Mouse (Mus musculus) testis, adult 2 months (tissue): ENCODE results near the gene Zfp839. TPM values are rescaled to one million over a fixed set of nuclear protein-coding genes. Genes with fewer than 3 reads are reported as not detected.

Source experiments
- H3K27ac ChIP-seq: fragments of 200-500 bp; 2 replicates; pipeline ENCODE4 v1.5.1; 2012; ENCODE audit warnings: low read depth, low read length; ENCODE audit not compliant: control insufficient read depth, insufficient read depth
- H3K27me3 ChIP-seq: fragments of 200-500 bp; 2 replicates; pipeline ENCODE4 v1.6.1; 2012; ENCODE audit warnings: mild to moderate bottlenecking, low read length, moderate library complexity; ENCODE audit not compliant: control insufficient read depth, insufficient read depth
- H3K36me3 ChIP-seq: fragments of 200-500 bp; 2 replicates; pipeline ENCODE4 v1.6.1; 2012; ENCODE audit warnings: mild to moderate bottlenecking, low read length; ENCODE audit not compliant: control insufficient read depth, insufficient read depth
- H3K4me1 ChIP-seq: fragments of 200-500 bp; 2 replicates; pipeline ENCODE4 v1.6.1; 2012; ENCODE audit warnings: low read length; ENCODE audit not compliant: control insufficient read depth, insufficient read depth
- H3K4me3 ChIP-seq: fragments of 200-500 bp; 2 replicates; pipeline ENCODE4 v1.5.1; 2012; ENCODE audit warnings: low read depth, mild to moderate bottlenecking, low read length, moderate library complexity, mixed read lengths; ENCODE audit not compliant: control insufficient read depth
- CTCF ChIP-seq: fragments of 200-500 bp; IDR thresholded peaks from 2 replicates; pipeline ENCODE4 v1.5.1; 2012; ENCODE audit warnings: low read depth, mild to moderate bottlenecking, inconsistent platforms, low read length, moderate library complexity; ENCODE audit not compliant: control insufficient read depth, insufficient read depth, insufficient replicate concordance
- POLR2A ChIP-seq: fragments of 200-500 bp; IDR thresholded peaks from 2 replicates; pipeline ENCODE4 v1.6.1; 2012; ENCODE audit warnings: low read depth, mild to moderate bottlenecking, inconsistent platforms, low read length, moderate library complexity; ENCODE audit not compliant: control insufficient read depth
- polyA plus RNA-seq: library from polyadenylated mRNA; depleted of rRNA; stranded (reverse); fragments of >200 nt; gene quantifications from 2 replicates; pipeline ENCODE4 v1.2.3, GENCODE M21; 2012

The Zfp839 gene
- polyA plus RNA-seq, 1 experiment = 6.1 TPM

DNA sequence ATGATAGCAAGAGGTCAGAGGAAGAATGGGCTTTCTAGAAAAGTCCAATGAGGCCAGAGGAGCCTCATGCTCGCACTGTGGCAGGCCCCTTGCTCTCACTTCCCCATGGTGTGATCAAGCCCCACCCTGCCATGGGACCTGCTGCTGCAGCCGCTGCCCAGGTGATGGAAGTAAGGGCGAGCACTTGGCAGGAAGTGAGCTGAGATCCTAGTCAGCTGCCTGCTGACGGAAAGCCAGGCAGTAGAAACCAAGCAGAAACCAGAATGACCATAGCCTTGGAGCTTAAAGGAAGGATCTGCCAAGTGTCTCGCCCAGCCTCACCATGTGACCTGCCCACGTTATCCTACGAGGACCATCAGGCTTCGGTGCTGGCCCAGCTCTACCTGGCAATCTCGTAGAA lies 36.9 kb upstream of the Zfp839 start:
- no peak overlapping the region for H3K27ac ChIP-seq
- no peaks in the 10 kb centered on the region for H3K4me1 ChIP-seq
- no peak overlapping the region for H3K4me3 ChIP-seq
- TF ChIP-seq POLR2A = no peak
- TF ChIP-seq CTCF = no peak
- no peaks in the 10 kb centered on the region for H3K27me3 ChIP-seq
- no peaks in the 10 kb centered on the region for H3K36me3 ChIP-seq

DNA sequence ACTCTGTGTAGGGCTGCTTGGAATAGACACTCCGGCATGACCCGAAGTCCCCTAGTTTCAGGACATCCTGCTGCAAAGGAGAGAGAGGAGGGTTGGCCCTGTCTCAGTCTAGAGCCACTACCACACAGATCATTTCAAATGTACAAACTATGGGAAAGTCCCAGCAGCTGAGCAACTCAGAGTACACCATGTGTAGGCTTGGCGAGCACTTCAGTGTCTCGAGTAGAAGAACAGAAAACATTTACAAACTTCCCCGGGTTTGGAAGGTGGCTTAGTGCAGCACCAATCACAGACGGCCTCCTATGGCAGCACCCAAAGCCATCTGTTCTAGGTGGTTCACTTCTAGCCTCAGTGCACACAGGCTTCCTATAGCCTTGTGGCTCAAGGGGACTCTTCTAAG lies 36.4 kb upstream of the Zfp839 start:
- H3K36me3 ChIP-seq = no peaks in the 10 kb centered on the region
- no peaks in the 10 kb centered on the region for H3K27me3 ChIP-seq

GRCm38 (mm10) chr12:110814924-110815323 lies 35.1 kb upstream of the Zfp839 start:
- Histone ChIP-seq H3K4me1 (no peaks in the 10 kb centered on the region), H3K36me3 (no peaks in the 10 kb centered on the region), H3K27me3 (no peaks in the 10 kb centered on the region), H3K27ac (no peak overlapping the region), H3K4me3 (no peak overlapping the region)
- TF ChIP-seq POLR2A = no peak
- no peak for TF ChIP-seq CTCF

More for the DNA sequence above, 36.4 kb upstream of the Zfp839 start:
- Histone ChIP-seq H3K4me3 (no peak overlapping the region), H3K4me1 (no peaks in the 10 kb centered on the region), H3K27ac (no peak overlapping the region)
- TF ChIP-seq POLR2A (no peak), CTCF (no peak)

DNA sequence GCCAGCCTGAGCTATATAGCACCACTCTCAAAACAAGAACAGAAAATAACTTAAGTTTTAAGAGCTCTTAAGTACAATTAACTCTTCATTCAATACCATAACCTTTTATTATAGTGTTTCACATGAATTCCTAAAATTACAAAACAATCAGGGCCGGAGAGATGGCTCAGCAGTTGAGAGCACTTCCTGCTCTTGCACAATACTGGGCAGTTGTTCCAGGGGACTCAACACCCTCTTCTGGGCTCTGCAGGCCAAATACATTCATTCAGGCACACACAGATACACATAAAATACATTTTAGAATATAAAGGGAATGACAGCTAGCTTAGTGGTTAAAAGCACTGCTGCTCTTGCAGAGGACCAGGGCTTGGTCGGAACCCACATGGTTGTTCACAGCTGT lies 33.2 kb upstream of the Zfp839 start:
- Histone ChIP-seq H3K36me3 (no peaks in the 10 kb centered on the region), H3K27me3 (no peaks in the 10 kb centered on the region), H3K27ac (no peak overlapping the region), H3K4me3 (no peak overlapping the region), H3K4me1 (no peaks in the 10 kb centered on the region)
- no peak for TF ChIP-seq CTCF
- no peak for TF ChIP-seq POLR2A

GRCm38 (mm10) chr12:110819367-110819766 lies 30.7 kb upstream of the Zfp839 start:
- no peaks in the 10 kb centered on the region for H3K36me3 ChIP-seq
- no peaks in the 10 kb centered on the region for H3K27me3 ChIP-seq
- H3K27ac ChIP-seq = no peak overlapping the region
- no peaks in the 10 kb centered on the region for H3K4me1 ChIP-seq
- no peak for TF ChIP-seq CTCF
- TF ChIP-seq POLR2A = no peak
- H3K4me3 ChIP-seq = no peak overlapping the region

DNA sequence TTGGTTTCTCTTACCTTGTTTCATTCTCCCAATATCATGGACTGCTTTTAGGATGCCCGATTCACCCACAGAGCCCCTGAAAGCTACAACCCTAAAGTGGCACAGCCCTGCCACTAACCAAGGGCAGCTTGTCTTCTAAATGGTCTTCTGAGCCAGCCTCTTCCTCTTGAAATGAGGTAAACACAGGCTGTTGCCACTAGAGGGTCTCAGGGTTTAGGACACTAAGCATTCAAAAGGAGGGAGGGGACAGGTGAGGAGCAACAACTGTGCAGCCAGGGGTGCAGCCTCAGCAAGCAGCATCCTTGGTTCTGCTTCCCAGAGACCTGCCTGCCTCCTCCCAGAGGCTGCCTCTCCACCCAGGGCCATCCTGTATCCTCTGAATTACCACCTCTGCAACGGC lies 28.3 kb upstream of the Zfp839 start:
- no peak overlapping the region for H3K27ac ChIP-seq
- TF ChIP-seq POLR2A (no peak), CTCF (no peak)
- H3K4me3 ChIP-seq = no peak overlapping the region
- no peaks in the 10 kb centered on the region for H3K27me3 ChIP-seq
- no peaks in the 10 kb centered on the region for H3K4me1 ChIP-seq
- H3K36me3 ChIP-seq = no peaks in the 10 kb centered on the region

DNA sequence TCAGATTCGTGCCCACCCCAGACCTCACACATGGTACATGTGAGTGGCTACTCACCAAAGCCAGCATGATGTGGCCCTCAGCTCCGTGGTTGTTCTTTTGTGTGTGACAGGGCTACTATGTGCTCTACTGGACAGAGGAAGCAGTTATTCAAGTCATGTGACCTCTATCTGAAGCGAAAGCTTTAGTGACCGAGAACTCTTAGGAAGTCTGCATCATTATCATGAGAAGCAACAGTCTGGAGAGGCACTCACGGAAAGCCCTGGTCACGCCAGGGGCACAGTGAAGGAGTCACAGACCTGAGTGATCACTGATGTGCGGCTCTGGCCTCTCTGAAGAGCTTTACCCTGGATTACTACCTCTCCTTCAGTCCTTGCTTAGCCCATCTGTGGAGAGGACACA lies 27.7 kb upstream of the Zfp839 start:
- no peak overlapping the region for H3K4me3 ChIP-seq

DNA sequence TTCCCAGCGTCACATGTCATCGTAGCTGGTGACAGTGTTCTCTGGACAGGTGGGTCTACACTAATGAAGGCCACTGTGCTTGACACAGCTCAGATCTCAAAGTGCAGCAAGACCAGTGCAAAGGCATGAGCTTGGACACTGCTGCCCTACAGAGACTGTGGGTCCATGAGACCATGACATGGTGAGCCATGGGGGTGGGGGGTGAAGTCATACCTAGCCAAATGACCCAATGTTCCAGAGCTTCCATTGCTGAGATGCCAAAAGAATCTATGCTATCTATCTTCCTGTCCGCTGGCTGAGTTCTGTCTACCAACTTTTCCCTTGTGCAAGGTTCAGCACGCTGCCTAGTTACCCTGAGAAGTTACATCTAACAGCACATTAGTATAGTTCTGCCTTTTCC lies 21.1 kb upstream of the Zfp839 start:
- no peak overlapping the region for H3K4me3 ChIP-seq
- no peak for TF ChIP-seq CTCF
- no peak for TF ChIP-seq POLR2A
- peaks cover 2% of the 10 kb centered on the region for H3K36me3 ChIP-seq
- H3K4me1 ChIP-seq = no peaks in the 10 kb centered on the region
- no peak overlapping the region for H3K27ac ChIP-seq
- H3K27me3 ChIP-seq = no peaks in the 10 kb centered on the region

More for the DNA sequence above, 27.7 kb upstream of the Zfp839 start:
- TF ChIP-seq CTCF (no peak), POLR2A (no peak)
- no peaks in the 10 kb centered on the region for H3K36me3 ChIP-seq
- no peaks in the 10 kb centered on the region for H3K4me1 ChIP-seq
- no peaks in the 10 kb centered on the region for H3K27me3 ChIP-seq
- H3K27ac ChIP-seq = no peak overlapping the region
